Mouse (Mus musculus): ENCODE measurements around the gene Poglut1.
A peak's percentile ranks its signal among the peaks of the same experiment; 100 is the strongest.

Gene Poglut1

DNA sequence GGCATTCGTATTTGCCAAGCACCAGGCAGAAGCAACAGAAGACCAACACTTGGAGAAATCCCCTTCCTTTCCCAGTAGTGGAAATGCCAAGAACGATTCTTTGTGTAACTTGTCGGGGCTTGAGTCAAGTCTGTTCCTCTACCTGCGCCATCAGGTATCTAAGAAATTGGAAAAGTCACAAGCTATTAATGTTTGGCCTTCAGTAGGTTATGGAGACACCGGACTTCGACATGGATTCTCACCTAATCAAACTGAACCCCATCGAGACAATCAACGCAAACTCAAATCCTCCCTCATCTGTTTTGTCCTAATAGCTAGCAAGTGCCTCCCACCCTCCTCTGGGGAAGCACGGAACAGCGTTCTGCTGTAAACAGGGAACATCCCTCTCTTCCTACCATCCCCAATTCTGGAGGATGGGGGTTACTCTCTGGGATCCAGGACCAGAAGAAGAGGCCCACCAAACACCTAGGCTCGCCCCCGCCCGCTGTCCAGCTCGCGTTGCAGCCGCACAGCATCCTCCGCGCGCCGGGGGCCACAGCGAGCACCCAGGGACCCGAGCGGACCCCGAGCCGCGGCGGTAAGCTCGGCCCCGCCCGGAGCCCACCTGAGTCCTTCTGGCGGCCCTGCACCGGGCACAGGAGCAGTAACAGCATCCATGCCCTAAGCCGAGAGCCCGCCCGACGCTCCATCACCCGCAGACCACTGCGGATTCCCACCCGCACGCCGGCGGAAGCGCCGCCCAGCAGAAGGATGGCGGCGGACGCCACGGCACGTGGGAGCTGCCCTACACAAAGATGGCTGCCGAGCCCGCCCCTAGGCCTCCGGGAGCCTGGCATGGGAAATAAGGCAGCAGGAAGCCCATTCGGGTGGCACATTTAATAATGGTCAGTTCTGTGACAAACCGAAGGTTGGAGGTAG is at the start of gene Poglut1:
Gene Poglut1 (minus strand): TSS at position 780 of the 918 bp plus-strand sequence.
- DNase-seq (ENCODE audit: low spot score in 2 of 2), result peak; percentile 64 to 73

DNA sequence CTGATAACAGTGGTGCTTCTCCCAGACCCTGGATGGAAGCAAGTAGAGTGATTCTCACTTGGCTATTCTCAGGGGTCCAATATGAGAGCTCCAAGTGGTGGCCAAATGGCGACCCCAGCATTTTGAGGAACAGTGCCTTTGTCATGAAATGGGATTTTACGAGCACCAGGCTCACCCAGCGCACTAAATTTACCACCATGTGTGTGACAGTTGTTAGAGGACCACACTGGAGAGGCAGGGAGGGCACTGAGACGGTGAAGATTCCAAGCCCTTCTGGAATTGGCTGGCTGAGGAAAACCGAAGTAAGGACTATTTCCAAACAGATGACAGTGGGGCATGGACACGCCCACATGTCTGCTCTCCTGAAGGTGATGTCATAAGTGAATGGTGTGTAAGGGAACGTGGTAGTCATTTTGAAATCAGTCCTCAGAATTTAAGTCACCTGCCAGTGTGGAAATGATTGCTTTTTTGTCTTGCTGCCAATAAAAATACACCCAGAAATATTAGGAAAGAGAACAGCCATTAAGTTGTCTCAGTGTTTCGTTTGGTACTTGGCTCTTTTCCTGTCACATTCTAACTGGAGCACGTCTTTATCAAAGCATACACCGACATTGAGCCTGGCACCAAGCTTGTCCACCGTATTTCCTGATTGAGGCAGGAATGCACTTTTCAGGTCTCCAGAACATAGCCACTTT is 49.1 kb upstream of the Poglut1 start:
- DNase-seq (ENCODE audit: low spot score in 2 of 2), result no peak

DNA sequence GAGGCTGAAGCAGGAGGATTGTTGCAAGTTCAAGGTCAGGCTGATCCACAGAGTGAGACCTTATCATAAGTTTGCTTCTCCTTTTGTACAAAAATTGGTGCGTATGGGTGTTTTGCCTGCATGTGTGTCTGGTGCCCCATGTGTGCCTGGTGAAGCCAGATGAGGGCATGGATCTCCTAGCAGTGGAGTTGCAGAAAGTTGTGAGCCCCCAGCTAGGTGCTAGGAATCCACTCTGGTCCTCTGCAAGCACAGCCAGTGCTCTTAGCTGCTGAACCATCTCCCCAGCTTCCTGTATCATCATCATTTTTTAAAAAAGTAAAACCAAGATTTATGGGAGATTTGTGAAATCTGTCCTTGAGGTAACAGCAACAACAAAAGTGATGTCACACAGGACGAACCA is 46.6 kb upstream of the Poglut1 start:
- no peak for DNase-seq (ENCODE audit: low spot score in 2 of 2)

DNA sequence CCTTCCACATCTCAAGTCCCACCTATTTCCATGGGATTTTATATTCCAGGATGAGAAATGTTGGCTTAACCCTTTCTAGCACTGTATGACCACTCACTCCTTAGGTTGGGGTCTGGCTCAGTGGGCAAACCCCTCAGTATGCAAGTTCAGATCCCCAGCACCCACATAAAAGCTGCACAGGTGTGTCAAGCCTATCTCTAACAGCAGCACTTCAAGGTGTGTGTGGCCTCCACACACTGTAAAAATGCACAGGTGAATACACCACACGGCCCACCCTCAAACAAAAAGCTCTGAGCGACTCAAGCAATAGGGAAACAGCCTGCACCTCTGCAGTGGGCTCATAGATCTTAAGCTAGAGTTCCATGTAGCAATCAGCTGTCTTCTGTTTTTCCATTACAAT is 46.0 kb upstream of the Poglut1 start:
- DNase-seq (ENCODE audit: low spot score in 2 of 2), result no peak

DNA sequence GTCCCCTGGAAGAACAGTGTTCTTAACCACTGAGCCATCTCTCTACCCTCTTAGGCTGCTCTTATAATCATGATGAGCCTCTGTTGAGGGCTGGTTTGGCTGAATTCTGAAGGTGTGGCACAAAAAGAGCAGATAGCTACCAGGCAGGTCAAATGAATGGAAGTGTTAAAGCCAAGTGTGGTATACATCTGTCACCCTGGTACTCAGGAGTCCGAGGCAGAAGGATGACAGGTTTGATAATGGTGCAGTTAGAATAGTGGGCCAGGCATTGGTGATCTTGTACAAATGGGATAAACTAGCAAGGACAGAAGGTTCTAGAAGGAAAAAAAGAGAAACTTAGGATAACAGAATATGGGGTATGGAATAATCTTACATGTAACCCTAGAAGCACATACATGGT is 44.4 kb upstream of the Poglut1 start:
- no peak for DNase-seq (ENCODE audit: low spot score in 2 of 2)

DNA sequence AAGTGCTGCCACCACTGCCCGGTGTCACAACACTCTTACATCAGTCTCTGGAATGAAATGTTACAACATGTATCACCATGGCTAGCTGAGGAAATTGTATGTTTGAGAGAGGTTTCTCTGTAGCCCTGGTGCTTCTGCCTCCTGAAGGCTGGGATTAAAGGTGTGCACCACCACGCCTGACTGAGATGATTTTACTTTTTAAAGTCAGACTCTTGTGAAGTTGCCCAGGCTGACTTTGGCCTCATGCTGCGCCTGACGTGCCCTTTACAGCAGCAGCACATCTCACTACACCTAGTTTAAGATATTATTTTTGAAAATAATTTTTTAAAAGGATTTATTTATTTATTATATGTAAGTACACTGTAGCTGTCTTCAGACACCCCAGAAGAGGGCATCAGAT is 42.9 kb upstream of the Poglut1 start:
- no peak for DNase-seq (ENCODE audit: low spot score in 2 of 2)

DNA sequence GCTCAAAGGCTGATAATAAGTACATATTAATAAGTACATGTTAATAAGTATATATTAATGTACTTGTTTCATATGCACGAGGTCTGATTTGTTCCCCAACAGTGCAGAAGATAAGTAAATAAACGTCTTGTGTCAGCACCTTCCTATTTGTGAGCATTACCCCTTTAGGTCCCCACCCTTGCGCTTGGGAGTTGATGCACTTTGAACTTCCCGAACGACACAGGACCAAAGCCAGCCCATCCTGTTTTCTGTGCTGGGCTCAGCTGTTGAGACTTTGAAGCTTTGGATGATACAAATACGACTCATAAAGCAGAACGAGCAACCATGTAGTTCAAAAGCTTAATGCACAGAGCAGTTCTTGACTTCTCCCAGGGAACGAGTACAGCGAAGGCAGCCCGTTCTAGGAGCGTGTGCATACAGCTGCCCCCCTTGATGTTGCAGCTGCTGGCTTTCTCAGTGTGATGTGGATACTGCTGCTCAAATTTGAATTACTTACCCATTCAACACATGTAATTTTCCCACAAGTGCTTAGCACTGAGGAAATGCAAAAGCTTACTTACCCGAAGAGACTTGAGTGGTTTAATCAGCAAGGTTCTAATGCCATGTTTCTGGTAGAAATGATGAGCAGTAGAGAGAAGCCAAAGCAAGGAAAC is 42.1 kb upstream of the Poglut1 start:
- DNase-seq (ENCODE audit: low spot score in 2 of 2), result no peak

DNA sequence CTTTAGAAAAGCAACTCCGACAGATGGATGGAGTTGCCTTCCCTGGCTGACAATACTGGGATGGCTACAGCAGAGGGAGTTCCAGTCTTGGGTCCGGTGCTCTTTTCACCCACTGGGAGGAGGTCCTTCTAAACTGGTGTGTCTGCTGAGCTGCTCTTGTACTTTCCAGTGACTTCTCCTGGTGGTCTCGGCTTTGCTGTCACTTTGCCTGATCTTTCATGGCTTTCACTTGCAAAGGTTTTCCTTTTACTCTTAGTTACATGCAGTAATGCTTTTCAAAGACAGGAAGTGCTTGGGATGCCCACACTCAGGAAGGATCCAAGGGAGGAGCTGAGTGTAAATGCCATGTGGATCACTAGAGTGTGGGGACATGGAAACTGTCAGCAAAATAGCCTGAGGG is 41.4 kb upstream of the Poglut1 start:
- no peak for DNase-seq (ENCODE audit: low spot score in 2 of 2)

DNA sequence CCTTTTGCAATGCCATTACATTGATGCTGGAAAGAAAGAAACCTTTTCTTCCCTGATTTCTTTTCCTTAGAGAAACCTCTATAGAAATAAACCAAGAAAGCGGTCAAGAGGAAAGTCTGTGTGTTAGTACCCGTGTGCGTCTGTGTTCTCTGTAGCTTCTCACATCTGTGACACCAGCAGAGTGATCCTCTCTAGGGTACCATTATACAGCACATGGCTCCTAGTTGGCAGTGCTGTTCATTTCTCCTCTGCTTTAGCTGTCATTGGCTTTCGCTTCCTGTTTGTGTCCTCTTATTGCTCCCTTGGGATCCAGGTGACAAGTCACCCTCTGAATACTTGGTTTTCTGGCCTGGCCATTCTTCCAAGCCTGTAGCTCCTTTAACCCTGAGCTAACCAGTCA is 37.5 kb upstream of the Poglut1 start:
- DNase-seq (ENCODE audit: low spot score in 2 of 2), result no peak

DNA sequence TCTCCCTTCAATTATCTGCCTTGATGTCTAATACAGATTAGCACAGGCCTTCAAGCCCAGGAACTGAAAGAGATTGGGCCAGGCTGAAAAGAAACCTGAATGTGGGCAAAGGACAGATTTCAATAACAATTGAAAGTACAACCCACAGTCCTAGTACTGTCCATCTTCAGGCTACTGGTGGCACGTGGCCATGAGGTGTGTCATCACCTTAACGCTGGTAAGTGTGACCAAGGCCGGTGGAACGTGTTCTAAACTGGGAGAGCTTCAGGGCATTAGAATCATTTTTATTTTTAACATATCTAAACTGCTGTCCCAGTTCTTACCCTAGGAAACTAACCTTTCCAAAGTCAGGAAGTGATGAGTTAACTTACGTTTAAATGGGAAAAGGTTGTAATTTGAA is 37.1 kb upstream of the Poglut1 start:
- DNase-seq (ENCODE audit: low spot score in 2 of 2), result no peak

DNA sequence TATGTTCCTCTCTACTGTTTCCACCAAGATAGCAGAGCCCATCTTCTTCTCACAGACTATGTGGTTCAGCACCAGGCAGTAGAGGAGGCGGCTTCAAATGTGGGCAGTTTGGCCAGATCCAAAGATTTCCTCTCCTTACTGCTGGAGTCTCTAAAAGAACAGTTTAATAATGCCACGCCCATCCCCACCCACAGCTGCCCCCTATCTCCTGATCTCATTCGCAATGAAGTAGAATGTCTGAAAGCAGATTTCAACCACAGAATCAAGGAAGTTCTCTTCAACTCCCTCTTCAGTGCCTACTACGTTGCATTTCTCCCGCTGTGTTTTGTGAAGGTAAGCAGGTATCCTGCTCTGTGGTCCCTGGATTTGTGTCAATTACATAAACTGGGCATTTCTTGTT is 35.1 kb upstream of the Poglut1 start:
- DNase-seq (ENCODE audit: low spot score in 2 of 2), result no peak

DNA sequence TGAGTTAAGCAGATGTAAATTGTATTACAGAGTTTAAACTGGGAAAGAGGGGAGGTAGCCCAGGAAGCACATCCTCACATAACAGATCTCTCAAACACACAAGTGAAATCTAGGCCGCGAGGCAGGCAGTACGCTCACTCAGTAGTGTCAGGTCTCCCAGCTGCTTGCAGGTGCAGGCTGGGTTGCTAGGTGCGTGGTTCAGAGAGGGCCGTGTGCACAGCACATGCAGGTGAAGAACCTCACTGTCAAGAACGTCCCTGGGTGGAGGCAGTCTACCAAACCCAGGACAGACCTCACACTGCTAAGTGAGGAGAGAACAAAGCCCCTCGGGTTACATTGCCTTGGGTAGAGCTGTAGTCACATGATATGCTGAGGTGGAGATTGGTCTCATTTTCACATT is 34.7 kb upstream of the Poglut1 start:
- no peak for DNase-seq (ENCODE audit: low spot score in 2 of 2)

DNA sequence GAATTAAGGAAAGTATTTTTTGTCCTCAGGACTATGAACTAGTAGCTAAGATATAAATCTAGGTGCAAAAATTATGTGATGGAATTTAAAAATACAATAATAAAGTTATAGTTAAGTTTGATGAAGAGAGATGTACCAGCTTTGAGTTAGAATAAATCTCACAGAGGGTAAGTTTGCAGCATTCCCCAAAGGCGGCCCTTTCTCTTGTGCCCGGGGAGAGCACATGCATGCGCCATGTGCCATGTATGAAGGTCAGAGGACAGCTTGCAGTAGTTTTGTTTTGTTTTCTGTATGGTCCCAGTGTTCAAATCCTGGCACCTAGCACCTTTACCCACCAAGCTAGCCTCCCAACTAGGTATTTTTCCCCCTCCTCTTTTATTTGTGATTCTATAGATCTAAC is 21.4 kb upstream of the Poglut1 start:
- no peak for DNase-seq (ENCODE audit: low spot score in 2 of 2)

DNA sequence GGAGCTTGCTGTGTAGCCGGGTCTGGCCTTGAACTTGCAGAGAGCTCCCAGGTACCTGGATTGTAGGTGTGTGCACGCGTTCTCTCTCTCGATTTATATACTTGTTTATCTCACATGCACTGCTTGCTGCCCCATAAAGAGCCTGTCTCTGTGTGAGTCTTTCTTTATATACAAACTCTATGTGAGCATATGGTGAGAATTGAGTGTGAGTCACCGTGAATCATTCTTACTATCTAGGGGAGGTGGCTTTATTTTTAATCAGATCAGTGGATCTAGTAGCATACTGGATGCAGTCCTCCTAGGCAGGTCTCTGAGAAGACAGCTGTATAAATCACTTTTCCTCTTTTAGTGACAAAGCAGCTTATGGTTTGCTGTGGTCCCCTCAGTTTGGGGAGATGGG is 18.1 kb upstream of the Poglut1 start:
- DNase-seq (ENCODE audit: low spot score in 2 of 2), result no peak

DNA sequence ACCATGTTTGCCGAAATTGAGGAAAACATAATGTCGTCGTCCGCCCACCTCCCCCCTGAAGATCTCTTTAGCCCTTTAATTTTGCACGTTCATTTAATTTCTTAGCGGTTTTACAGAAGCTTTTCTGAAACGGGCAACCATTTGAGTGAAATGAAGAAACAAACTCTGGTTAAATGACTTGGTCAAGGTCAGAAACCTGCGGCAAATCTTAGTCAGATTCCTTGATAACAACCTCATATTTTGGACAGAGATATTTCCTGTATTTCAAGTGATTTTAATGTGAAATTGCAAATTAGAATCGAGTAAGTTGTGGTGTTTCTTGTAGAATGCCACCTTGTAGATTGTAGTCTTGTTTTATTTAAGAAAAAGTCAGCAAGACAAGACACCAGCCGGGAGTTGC is 13.5 kb upstream of the Poglut1 start:
- DNase-seq (ENCODE audit: low spot score in 2 of 2), result no peak

DNA sequence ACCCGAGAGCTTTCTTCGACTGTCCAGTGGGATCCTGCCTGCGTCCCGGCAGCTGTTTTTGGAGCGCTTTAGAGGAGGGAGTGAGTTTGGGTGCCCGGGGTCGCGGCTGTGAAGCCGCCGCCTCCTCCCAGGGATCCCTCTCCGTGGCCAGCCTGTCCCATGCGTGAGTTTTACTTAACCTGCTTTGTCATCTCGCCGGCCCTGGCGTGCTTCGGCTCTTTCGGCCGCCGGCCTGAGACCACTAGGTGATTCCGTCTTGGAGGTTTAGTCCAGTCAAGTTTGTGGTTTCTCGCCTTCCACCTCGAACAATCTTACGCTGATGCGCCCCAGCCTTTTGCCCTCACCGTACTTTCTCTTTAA is 12.9 kb upstream of the Poglut1 start:
- no peak for DNase-seq (ENCODE audit: low spot score in 2 of 2)

DNA sequence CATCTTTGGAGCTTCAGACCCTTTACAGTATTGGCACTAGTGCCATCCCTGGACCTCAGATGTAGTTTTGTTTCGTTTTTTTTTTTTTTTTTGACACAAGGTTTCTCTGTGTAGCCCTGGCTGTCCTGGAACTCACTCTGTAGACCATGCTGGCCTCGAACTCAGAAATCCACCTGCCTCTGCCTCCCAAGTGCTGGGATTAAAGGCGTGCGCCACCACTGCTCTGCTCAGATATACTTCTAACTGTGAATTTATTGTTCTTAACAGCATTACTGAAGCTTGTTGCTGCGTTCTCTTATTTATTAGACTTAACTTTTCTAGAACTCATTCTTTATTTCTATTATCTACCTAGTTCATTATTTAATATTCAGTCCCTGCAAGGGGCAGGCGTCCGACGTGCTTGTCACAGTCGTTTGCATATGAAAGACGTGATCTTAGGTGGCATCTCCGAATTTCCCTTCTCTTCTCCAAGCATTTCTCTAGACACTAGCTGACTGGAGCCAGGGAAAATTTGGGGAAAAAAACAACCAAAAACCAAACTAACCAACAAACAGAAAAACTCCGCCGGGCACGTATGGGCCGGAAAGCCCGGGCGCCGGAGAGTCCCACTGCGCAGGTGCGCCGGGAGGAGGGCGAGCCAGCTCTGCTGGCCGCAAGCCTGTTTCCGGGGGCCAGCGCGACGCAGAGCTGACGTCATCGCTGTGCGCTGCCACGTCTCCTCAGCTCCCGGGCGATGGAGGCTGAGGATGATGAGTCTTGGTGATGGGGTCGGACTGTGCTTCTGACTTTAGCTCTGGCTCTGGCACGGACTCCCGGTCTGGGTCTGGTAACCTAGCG is 12.3 kb upstream of the Poglut1 start:
- peak; percentile 90 to 93 for DNase-seq (ENCODE audit: low spot score in 2 of 2)

DNA sequence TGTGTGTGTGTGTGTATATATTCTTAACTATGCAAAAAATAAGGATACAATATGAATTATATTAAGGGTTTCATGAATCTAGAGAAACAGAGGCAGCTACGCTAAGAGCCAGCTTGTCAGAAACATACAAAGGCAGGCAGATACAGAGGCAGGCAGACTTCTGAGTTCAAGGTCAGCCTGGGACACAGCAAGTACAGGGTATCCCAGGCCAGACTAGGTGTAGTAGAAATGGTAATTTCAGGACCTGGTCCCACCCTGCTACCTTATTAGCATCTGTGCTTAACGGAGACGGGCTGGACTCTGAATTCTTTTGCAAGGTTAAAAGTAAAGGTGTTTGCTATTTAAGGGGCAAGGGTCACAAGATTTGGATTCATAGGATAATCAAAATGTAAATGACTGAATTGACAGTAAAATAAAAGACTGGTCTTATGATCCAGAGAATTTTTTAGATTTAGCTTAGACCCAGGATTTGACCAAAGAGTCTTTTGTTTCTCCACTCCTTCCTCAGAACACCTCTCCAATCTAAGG is 8.2 kb upstream of the Poglut1 start, which contains the start of gene Tmem39a:
Gene Tmem39a (plus strand): TSS at position 478 of the 528 bp plus-strand sequence.
- no peak for DNase-seq (ENCODE audit: low spot score in 2 of 2)

DNA sequence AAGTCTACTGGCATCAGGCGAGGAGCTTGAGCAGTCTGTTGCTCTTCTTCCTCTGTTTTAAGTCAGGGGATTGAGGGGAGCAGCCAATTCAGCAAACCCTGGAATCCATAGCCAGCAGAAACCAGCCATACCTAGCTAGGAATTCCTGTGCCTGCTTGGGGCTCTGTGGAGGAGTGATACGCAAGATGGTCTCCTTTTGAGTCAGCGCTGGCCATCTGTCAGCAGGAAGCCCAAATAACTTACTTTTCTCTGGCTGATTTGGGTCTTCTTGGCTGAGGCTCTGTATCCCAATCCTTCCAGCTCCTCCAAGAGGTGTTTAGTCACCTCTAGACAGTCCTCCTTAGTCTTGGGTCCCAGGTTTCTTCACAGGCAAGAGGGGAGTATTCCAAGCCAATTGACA is 5.9 kb upstream of the Poglut1 start:
- no peak for DNase-seq (ENCODE audit: low spot score in 2 of 2)

DNA sequence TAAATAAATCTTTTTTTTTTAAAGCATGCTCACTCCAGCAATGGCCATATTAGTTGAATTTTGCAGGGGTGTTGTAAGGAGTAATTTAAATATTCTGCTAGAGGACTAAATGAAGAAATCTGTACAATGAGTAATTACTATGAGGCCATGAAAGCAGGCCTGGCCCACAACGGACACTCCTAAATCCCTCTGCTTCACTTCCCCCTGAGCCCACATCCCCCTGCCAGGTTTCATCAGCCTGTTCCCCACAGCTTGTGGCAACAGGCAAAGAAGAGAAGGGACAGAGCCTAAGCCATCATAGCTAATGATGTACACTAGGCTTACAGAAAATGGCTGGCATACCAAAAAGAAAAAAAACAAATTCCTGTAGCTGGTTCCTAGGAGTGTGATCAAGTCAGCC is 2.1 kb downstream of the Poglut1 start:
- no peak for DNase-seq (ENCODE audit: low spot score in 2 of 2)

DNA sequence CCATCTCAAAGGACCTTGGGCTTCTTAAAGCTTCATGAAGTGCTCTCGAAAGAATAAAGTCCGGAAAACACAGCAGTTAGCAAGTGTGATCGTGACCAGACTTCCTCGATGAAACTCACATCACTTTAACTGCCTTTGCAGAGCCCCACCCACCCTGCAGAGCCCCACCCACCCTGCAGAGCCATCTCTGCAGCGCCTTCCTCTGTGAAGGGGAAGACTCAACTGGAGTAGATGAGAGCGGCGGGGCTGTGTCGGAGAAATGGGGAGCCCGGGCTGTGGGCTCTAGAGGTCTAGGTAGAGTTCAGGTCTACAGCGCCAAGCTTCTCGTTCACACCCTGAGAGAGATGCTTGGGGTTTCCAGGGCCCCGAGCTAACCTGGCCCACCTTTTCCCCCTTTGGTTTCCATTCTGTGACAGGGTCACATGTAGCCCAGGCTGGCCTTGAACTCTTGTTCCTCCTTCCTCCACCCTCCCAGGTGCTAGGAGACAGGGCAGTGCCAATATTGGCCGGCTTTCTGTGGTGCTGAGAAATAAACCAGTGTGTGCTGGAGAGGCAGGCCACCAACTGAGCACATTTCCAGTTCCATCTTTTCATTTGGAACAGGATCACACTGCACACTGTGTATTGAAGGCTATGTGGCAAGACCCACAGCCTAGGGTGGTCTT is 11.2 kb downstream of the Poglut1 start:
- no peak for DNase-seq (ENCODE audit: low spot score in 2 of 2)
